Mouse (Mus musculus) testis, postnatal 14 days (tissue): ENCODE data around the gene Slc26a1.
"Not testable (repeated sequence)": the region's sequence is repeated elsewhere in the genome, so short reads cannot be mapped to it uniquely, and the experiment has no call there.

ENCODE experiments used
- DNase-seq: peaks from one replicate; pipeline ENCODE4 v3.0.0; 2021; ENCODE audit warnings: low spot score

The Slc26a1 gene

GRCm38 (mm10) chr5:108655891-108656650 lies 19.3 kb downstream of the Slc26a1 start:
- DNase-seq: no peak

GRCm38 (mm10) chr5:108655381-108655780 lies 20.0 kb downstream of the Slc26a1 start:
- no peak for DNase-seq

GRCm38 (mm10) chr5:108654444-108654990 lies 20.9 kb downstream of the Slc26a1 start:
- DNase-seq: no peak

- DNase-seq: no peak
Observed at GRCm38 (mm10) chr5:108653341-108653740, 22.0 kb downstream of the Slc26a1 start.

DNA sequence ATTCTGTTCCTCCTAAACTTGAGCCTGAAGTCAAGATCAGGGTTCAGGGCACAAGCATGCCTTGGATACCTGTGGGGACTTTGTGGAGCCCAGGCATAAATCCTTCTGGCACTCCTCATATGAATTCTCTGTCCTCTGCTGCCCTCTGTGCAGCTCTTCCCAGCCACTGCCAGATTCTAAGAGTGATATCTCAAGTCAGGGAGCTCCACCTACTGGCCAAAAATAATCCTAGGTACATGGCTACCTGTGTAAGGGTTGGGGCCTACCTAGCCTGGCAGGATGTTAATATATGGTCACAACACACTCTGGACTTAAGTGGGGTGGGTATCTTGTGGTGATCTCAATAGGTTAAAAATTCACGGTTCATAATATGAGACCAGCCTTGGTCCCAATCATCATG lies 23.5 kb downstream of the Slc26a1 start:
- DNase-seq: no peak

DNA sequence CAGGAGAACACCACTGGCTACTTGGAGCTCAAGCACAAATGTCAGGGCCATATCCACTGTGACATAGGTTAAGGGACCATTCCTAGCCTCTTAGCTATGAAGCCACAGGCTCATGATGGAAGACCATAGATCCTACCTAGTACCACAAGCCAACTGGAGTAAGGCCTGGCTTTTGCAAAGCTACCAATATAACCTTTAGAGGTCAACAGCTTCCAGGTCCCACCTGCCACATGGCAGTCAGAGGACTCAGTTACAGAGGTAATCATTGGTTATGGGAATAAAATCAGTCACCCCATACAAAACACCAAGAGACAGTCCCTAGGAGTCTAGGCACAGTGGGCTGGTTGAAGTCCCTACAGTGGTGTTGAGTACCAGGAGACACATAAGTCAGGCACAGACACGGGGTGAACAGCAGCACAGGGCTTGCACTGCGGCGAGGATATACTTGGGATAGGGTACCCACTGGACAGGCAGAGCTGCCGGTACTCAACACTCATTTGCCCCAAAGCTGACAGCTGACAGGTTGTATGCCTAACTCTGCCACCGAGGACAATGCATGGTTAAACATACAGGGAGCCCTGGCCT lies 24.1 kb downstream of the Slc26a1 start:
- DNase-seq: no peak

GRCm38 (mm10) chr5:108650341-108650740 lies 25.0 kb downstream of the Slc26a1 start:
- no peak for DNase-seq

DNA sequence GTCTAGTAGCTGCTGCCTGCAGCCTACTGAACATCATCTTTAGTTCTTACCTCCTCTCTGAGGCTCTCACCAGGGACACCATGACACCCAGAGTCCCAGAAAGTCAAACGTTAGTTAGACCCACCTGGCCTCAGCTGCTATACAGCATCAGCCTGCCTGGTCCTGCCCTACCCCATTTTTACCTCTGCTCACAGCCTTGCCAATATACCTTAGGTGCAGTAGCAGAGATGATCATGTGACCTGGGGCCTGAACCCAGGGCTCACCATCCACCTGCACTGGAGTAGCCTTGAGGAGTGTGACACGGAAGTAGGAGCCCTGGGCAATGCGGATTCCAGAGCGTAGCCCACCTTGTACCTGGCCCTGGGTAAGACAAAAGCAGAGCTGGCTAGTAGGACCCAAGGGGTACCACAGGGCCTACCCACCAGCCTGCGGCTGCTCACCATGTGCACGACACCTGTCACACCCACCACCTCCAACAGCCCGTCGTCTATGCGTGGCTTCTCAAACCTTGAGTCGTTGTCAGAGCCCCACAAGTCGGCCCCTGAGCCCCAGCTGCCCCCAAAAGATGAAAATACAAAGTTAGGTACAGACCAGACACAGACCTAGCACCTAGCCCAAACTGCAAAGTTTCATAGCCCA lies 26.3 kb downstream of the Slc26a1 start:
- no peak for DNase-seq

GRCm38 (mm10) chr5:108647820-108648465 lies 27.4 kb downstream of the Slc26a1 start:
- no peak for DNase-seq

DNA sequence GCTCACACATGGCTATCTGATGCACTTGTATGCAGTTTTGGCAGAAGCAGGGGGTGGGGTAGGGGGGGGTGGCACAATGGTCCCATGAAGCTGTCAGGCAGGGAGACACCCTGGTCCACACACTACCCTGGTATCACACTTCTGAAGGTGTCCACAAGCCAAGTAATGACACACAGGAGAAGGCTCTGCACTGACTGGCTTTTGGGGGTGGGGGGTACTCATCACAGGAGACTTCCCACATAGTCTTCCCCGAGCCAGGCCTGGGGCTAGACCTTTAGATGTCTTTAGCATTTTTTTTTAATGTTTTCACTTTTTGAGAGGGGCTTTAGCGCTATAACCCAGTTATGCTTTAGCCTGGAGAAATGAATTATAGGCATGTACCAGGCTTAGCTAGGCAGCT lies 28.1 kb downstream of the Slc26a1 start:
- no peak for DNase-seq

DNA sequence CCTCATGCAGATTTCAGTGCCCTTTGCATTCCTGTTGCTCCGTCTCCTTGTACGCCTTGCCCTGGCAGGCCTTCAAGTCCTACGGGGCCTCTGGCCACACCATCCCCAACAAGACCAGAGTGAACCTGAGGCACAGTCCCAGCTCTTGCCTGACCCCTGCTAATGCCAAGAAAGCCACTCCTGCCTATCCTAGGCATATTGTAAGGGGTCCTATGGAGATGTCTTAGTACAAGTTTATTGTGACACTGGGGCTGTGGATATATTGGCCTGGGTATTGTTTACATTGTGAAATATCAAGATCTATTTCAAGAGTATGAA lies 29.1 kb downstream of the Slc26a1 start:
- no peak for DNase-seq

DNA sequence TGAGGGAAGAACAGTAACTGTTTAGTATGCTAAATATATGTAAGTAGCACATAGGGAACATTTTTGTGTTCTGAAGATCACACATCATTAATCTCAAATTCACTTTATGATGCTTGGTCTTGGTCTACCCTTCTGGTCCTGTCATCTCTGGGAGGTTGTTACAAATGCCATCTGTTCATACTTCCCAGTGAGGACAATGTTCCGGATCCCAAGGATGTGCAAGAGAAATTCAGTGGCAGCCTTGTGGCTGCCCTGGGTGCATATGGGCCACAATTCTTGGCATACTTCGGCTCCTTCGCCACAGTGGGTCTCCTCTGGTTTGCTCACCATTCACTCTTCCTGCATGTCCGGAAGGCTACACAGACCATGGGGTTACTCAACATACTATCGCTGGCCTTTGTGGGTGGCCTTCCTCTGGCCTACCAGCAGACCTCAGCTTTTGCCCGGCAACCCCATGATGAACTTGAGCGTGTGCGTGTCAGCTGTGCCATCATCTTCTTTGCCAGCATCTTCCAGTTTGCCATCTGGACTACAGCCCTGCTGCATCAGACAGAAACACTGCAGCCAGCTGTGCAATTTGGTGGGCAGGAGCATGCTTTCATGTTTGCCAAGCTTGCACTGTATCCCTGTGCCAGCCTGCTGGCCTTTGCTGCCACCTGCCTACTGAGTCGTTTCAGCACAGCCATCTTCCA lies 29.6 kb downstream of the Slc26a1 start:
- DNase-seq: no peak

DNA sequence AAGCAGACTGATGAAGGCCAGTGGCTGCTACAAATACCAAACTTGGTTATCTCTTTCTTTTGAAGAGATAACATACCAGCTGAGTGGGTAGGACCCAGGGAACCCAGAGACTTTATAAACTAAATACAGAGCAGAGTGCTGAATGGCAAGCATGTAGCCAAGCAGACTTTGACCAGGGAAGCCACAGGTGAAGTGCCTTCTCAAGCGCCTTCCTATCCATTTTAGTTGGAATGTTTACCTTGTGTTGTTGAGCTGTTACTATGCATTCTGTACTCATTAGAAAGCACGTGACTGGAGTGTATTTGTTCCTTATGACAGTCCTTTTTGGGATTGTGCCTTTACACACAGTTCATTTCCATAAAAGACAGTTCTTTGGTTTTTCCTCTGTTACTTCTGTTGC lies 31.7 kb downstream of the Slc26a1 start:
- no peak for DNase-seq

- DNase-seq: no peak
Observed at GRCm38 (mm10) chr5:108636172-108636571, 39.2 kb downstream of the Slc26a1 start.

DNA sequence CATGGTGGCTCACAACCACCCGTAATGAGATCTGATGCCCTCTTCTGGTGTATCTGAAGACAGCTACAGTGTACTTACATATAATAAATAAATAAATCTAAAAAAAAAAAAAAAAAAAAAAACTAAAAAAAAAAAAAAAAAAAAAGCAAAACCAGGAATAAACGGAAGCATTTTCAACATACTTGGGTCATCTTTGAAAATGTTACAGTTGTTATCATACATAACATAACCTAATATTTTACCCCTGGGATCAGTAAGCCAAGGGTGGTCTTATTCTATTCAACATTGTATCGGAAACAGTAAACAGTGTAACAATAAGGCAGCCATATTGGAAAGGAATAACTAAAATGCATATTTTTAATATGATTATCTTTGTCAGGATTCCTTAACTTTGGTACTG lies 41.3 kb downstream of the Slc26a1 start:
- not testable (repeated sequence) for DNase-seq

GRCm38 (mm10) chr5:108633676-108634075 lies 41.7 kb downstream of the Slc26a1 start:
- DNase-seq: no peak

DNA sequence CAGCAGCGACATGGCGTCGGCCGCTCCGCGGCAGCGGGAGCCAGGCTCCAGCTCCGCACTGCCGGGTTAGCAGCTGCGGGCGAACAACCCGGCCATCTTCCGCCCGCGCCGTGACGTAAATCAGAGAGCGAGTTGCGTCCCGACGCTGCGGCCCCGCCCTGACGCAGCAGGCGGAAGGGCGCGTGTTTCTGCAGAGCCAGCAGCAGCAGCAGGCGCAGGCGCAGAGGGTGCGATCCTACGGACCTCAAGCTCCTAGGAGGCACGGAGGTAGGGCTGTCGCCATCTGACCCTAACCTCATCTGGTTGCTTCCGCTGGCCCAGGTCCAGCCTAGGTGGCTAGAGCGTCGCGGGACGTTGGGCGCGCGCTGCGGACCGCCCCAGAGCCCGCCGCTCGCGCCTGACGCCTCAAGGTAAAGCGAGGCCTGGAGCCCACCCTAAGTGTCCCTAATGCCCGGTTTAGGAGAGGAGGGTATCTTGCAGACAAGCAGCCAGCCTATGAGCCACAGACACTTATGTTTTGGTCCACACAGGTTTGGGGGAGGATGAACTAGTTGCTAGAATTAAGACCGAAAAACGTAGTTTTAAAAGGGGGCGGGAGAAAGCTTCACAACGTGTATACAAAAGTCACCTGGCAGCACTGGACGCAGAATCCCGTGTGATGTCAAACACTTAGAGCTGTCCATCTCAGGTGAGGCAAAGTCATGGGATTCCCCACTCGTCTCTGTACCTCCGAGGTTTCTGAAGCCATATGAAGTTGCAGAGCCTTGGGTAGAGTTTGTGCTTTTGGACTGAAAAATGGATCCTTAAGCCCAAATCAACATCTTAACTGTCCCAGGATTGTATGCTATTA lies 45.5 kb downstream of the Slc26a1 start, which contains the start of the genes Gak and Tmem175:
Gene Gak, minus strand, starts transcription at position 122 of the 850 bp plus-strand sequence.
Gene Tmem175, plus strand, starts transcription at position 137 of the 850 bp plus-strand sequence.
- DNase-seq: peak; percentile 91

DNA sequence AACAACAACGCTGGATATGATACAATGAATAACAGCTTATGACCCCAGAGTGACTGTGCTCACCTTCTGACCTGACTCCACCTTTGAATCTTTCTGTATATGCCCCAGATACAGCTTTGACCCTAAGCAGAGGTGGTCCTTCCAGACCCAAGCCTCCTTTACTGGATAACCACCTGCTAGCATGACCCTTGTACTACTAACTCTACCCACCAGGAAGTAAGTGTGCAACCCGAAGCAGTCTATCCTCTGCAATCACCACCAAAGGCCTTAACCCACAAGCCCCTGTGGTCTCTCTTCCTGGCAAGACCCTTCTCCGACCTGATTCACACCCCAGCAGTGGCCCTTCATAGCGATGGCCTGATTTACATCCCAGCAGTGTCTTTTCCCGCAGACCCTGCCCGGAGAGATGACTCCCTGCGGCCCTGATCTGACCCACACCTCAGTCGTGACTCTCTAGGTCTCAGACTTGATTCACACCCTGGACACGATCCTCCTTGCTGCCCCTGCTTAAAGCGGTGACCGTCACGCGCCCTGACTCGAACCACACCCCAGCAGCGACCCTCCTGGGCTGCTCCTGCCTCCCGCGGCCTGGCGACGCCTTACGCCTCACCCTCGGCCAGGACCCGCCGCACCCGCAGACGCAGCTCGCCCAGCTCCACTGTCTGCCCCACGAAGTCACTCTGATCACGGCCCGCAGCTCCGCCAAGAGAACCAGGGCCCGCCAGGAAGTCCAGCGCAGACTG lies 46.3 kb downstream of the Slc26a1 start:
- DNase-seq: no peak

DNA sequence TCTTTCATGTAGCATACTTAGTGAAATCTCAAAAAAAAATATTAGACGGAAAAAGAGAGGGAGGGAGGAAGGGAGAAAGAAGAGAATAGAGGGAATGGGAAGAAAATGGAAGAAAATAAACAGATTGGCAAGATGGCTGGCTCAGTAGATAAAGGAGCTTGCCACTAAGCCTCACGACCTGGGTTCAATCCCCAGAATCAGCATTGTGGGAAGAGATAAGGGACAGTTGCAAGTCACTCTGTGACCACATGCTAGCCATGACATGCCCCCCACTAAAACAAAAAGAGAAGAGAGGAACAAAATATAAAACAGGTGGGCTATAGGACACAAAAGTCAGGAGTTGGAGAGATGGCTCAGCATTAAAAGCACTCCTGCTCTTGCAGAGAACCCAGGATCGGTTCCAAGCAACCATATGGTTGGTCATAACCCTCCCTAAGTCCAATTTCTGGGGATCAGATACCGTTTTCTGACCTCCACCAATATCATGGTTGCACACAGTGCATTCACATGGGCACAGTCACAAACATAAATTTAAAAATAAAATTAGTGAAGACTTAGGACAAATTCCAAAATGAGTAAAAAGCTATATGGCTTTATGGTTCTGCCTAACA lies 49.2 kb downstream of the Slc26a1 start:
- no peak for DNase-seq

- no peak for DNase-seq
Observed at GRCm38 (mm10) chr5:108621870-108622269, 53.5 kb downstream of the Slc26a1 start.
